Mouse (Mus musculus) myocyte (in vitro differentiated cells): Measurements from ENCODE around the gene Fam89a. TPM values are rescaled to one million over a fixed set of nuclear protein-coding genes. Genes with fewer than 3 reads are reported as not detected.

ENCODE experiments used
- H3K27me3 ChIP-seq: one replicate; pipeline ENCODE4 v1.6.1; 2011; ENCODE audit not compliant: control insufficient read depth, insufficient read depth, insufficient read length
- H3K36me3 ChIP-seq: one replicate; pipeline ENCODE4 v1.6.1; 2011; ENCODE audit not compliant: control insufficient read depth, insufficient read depth
- H3K4me2 ChIP-seq: one replicate; pipeline ENCODE4 v1.6.1; 2011; ENCODE audit warnings: low read depth, control low read depth
- H3K4me3 ChIP-seq: one replicate; pipeline ENCODE4 v1.5.1; 2011; ENCODE audit warnings: mild to moderate bottlenecking, control low read depth, moderate library complexity
- H3K79me2 ChIP-seq: one replicate; pipeline ENCODE4 v1.6.1; 2011; ENCODE audit not compliant: control insufficient read depth, insufficient read depth
- H3ac ChIP-seq: one replicate; pipeline ENCODE4 v1.6.1; 2011; ENCODE audit not compliant: control insufficient read depth, insufficient read length
- CEBPB ChIP-seq: IDR thresholded peaks from 2 replicates; pipeline ENCODE4 v1.6.1; 2011; ENCODE audit warnings: mild to moderate bottlenecking, moderate library complexity; ENCODE audit not compliant: poor library complexity, insufficient read depth, severe bottlenecking
- E2F4 ChIP-seq: IDR thresholded peaks from one replicate; pipeline ENCODE4 v1.6.1; 2011; ENCODE audit warnings: mild to moderate bottlenecking, control low read depth, moderate library complexity; ENCODE audit not compliant: insufficient read depth
- MAX ChIP-seq: IDR thresholded peaks from one replicate; pipeline ENCODE4 v1.6.1; 2011; ENCODE audit warnings: low read depth, mild to moderate bottlenecking, control low read depth
- MYOD1 ChIP-seq, 3 experiments: IDR thresholded peaks; one replicate each; pipeline ENCODE4 v1.6.1; 2011; ENCODE audit warnings: control low read depth in 2 of 3, low read depth in 2 of 3, mild to moderate bottlenecking in 2 of 3, moderate library complexity in 1 of 3; ENCODE audit not compliant: insufficient read length in 2 of 3, control insufficient read depth in 1 of 3
- MYOG ChIP-seq, 3 experiments: IDR thresholded peaks; one replicate each; pipeline ENCODE4 v1.6.1; 2011; ENCODE audit warnings: control low read depth in 2 of 3, low read depth in 2 of 3, mild to moderate bottlenecking in 2 of 3; ENCODE audit not compliant: insufficient read length in 2 of 3, control insufficient read depth in 1 of 3, insufficient read depth in 1 of 3
- POLR2A ChIP-seq: IDR thresholded peaks from one replicate; pipeline ENCODE4 v1.6.1; 2011; ENCODE audit warnings: low read depth, mild to moderate bottlenecking, control low read depth, moderate library complexity; ENCODE audit not compliant: insufficient read length
- POLR2AphosphoS2 ChIP-seq: IDR thresholded peaks from one replicate; pipeline ENCODE4 v1.6.1; 2011; ENCODE audit warnings: low read depth, control low read depth; ENCODE audit not compliant: insufficient read length
- REST ChIP-seq: IDR thresholded peaks from one replicate; pipeline ENCODE4 v1.6.1; 2011; ENCODE audit warnings: mild to moderate bottlenecking, control low read depth, moderate library complexity; ENCODE audit not compliant: insufficient read depth, insufficient read length
- SRF ChIP-seq: IDR thresholded peaks from one replicate; pipeline ENCODE4 v1.6.1; 2011; ENCODE audit warnings: low read depth; ENCODE audit not compliant: control insufficient read depth, insufficient read length
- TCF12 ChIP-seq: IDR thresholded peaks from one replicate; pipeline ENCODE4 v1.6.1; 2011; ENCODE audit warnings: mild to moderate bottlenecking, control low read depth; ENCODE audit not compliant: poor library complexity, insufficient read depth, severe bottlenecking
- TCF3 ChIP-seq: IDR thresholded peaks from one replicate; pipeline ENCODE4 v1.6.1; 2011; ENCODE audit warnings: low read depth, control low read depth; ENCODE audit not compliant: insufficient read length
- USF1 ChIP-seq: IDR thresholded peaks from one replicate; pipeline ENCODE4 v1.6.1; 2011; ENCODE audit warnings: low read depth, mild to moderate bottlenecking, control low read depth, moderate library complexity
- polyA plus RNA-seq: library from polyadenylated mRNA; unstranded; fragments of >200 nt; fragmentation: generic; extraction: Trizol; gene quantifications from one replicate; pipeline ENCODE4 v1.2.1, GENCODE M21; 2012; ENCODE audit warnings: missing spikeins

Gene Fam89a
- polyA plus RNA-seq, 1 experiment = 0.36 TPM

DNA sequence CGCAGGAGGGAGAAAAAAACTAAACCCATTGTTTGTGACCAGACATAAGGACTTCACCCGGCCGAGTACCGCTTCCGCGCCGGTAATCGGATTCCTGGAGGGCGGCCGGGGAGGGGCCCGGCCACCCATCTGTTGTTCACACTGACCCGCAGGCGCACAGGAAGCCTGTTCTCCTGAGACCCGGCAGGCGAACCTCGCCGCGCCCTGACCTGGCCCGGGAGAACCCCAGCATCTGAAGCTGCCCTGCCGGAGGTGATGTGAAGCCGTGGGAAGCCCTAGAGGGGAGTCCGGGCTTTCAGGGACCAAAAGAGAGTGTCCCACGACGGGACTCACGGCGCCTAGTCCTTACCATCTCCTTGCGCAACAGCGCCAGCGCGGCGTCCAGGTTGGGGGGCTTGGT is 441 bp downstream of the Fam89a start:
- peaks cover 64% of the 10 kb centered on the region for H3K27me3 ChIP-seq
- H3K4me3 ChIP-seq = no peak overlapping the region
- H3K4me2 ChIP-seq = peak overlapping the region; percentile 40
- TF ChIP-seq TCF3 (no peak), POLR2AphosphoS2 (no peak), MYOD1 (IDR thresholded peaks at IDR 0.05; ENCODE audit: control insufficient read depth in 1 of 3, insufficient read length in 2 of 3, low read depth in 2 of 3) (no peak), REST (no peak), E2F4 (no peak), MYOG (IDR thresholded peaks at IDR 0.05; ENCODE audit: control insufficient read depth in 1 of 3, insufficient read depth in 1 of 3, insufficient read length in 2 of 3, low read depth in 2 of 3) (no peak), POLR2A (no peak), USF1 (no peak), TCF12 (no peak), SRF (no peak), CEBPB (no peak), MAX (no peak)
- H3ac ChIP-seq = no peak overlapping the region
- H3K36me3 ChIP-seq = no peaks in the 10 kb centered on the region
- H3K79me2 ChIP-seq = no peaks in the 10 kb centered on the region

DNA sequence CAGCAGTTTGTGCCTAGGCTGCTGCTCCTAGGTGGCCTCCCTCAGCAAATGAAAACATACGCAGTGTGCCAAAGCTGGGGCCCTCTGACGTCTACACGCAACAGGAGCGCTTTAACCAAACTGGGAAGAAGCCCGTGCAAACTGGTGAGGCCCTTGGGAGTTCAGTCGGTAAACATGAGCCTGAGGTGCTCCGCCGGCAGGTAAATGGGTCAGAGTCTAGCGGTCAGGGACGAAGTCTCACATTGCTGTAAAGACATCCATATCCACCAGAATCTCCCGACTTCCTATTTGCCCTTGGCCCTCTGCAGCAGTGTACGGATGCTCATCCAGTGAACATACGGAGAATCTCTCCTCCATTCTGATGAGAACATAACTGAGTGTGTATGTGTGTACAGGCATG is 5.0 kb downstream of the Fam89a start:
- no peak for TF ChIP-seq POLR2AphosphoS2
- no peak for TF ChIP-seq MYOD1 (IDR thresholded peaks at IDR 0.05; ENCODE audit: control insufficient read depth in 1 of 3, insufficient read length in 2 of 3, low read depth in 2 of 3)
- TF ChIP-seq TCF3 = no peak
- TF ChIP-seq E2F4 = no peak
- no peak for TF ChIP-seq MYOG (IDR thresholded peaks at IDR 0.05; ENCODE audit: control insufficient read depth in 1 of 3, insufficient read depth in 1 of 3, insufficient read length in 2 of 3, low read depth in 2 of 3)
- no peak for TF ChIP-seq TCF12
- TF ChIP-seq POLR2A = no peak
- no peak for TF ChIP-seq SRF
- no peak for TF ChIP-seq CEBPB
- TF ChIP-seq USF1 = no peak
- TF ChIP-seq REST = no peak
- no peaks in the 10 kb centered on the region for H3K79me2 ChIP-seq
- H3K4me2 ChIP-seq = no peak overlapping the region
- H3K4me3 ChIP-seq = no peak overlapping the region
- no peak overlapping the region for H3ac ChIP-seq
- peaks cover 41% of the 10 kb centered on the region for H3K27me3 ChIP-seq
- no peaks in the 10 kb centered on the region for H3K36me3 ChIP-seq

DNA sequence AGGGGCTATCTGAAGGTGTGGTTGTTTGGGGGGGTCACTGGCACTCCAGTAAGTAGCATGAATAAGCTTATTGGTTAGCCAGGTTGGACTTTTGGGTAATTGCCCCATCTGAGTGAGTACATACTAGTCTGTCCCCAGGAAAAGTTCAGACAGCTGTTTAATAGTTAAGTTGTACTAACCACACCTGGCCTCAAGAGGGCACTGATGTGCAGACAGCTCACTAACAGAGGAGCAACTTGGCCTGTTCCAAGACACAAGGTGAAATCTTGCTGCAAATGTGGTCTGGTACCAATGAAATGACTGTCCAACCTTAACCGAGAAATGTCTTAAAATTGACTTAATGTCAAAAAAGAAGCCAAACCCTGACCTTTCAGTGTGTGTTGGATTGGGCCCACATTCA is 12.4 kb downstream of the Fam89a start:
- no peaks in the 10 kb centered on the region for H3K27me3 ChIP-seq
- no peak overlapping the region for H3K4me2 ChIP-seq
- peaks cover 3% of the 10 kb centered on the region for H3K36me3 ChIP-seq
- no peak overlapping the region for H3K4me3 ChIP-seq
- H3ac ChIP-seq = no peak overlapping the region
- no peak for TF ChIP-seq USF1
- no peak for TF ChIP-seq MYOD1 (IDR thresholded peaks at IDR 0.05; ENCODE audit: control insufficient read depth in 1 of 3, insufficient read length in 2 of 3, low read depth in 2 of 3)
- TF ChIP-seq E2F4 = no peak
- no peak for TF ChIP-seq SRF
- TF ChIP-seq REST = no peak
- no peak for TF ChIP-seq CEBPB
- TF ChIP-seq TCF3 = no peak
- no peak for TF ChIP-seq TCF12
- no peak for TF ChIP-seq MAX
- TF ChIP-seq MYOG (IDR thresholded peaks at IDR 0.05; ENCODE audit: control insufficient read depth in 1 of 3, insufficient read depth in 1 of 3, insufficient read length in 2 of 3, low read depth in 2 of 3) = no peak
- TF ChIP-seq POLR2AphosphoS2 = no peak
- TF ChIP-seq POLR2A = no peak
- no peaks in the 10 kb centered on the region for H3K79me2 ChIP-seq

DNA sequence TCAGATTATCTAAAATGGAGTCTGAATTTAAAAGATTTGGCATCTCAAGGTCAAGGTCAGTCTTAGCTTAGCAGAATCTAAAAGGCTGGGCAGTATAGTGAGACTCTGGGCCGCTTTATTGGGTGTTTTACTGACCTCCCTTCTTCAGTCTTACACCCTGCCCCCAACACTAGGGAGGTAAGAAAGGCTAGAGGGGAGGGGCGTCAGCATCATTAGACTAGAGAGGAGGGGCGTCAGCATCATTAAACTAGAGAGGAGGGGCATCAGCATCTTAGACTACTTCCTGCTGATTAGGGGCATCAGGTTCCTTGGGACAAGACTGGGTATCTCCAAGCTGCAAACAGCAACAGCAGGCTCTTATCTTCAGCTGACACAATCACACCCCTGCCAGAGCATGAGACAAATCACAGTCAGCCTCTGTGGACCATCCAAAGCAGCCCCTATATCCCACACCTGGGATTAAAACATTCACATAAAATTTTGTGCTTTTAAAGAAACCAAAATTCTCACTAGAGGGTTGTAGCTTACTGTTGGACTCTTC is 16.2 kb downstream of the Fam89a start:
- TF ChIP-seq REST = no peak
- no peak for TF ChIP-seq TCF3
- no peak for TF ChIP-seq CEBPB
- TF ChIP-seq POLR2A = no peak
- TF ChIP-seq POLR2AphosphoS2 = no peak
- no peak for TF ChIP-seq E2F4
- TF ChIP-seq SRF = no peak
- no peak for TF ChIP-seq TCF12
- no peak for TF ChIP-seq MAX
- no peaks in the 10 kb centered on the region for H3K27me3 ChIP-seq
- H3ac ChIP-seq = no peak overlapping the region
- no peak overlapping the region for H3K4me3 ChIP-seq
- no peak overlapping the region for H3K4me2 ChIP-seq
- no peaks in the 10 kb centered on the region for H3K79me2 ChIP-seq
- peaks cover 8% of the 10 kb centered on the region for H3K36me3 ChIP-seq
